Mouse (Mus musculus): ENCODE measurements around the gene E2f7. TPM values are rescaled to one million over a fixed set of nuclear protein-coding genes. Genes with fewer than 3 reads are reported as not detected.

The E2f7 gene
- polyA plus RNA-seq, 1 experiment from 2014 or later = 34.8 TPM

DNA sequence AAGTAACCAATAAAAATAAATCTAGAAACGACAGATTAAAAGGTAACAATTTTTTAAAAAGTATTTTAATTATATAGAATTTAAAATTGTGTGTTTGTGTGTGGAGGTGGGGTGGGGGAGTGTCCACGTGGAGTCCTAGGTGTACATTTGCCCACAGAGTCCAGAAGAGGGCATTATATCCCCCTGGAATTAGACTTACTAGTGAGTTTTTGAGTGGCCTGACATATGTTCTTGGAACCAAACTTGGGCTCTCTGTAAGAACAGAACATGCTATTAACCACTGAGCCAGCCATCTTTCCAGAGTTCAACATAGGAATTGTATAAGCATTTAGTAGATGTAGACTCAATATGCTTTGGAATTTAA lies 66.6 kb downstream of the E2f7 start:
- ATAC-seq (ENCODE audit: low FRiP score, low read depth) = no peak
- H3K4me3 ChIP-seq = no peak overlapping the region

DNA sequence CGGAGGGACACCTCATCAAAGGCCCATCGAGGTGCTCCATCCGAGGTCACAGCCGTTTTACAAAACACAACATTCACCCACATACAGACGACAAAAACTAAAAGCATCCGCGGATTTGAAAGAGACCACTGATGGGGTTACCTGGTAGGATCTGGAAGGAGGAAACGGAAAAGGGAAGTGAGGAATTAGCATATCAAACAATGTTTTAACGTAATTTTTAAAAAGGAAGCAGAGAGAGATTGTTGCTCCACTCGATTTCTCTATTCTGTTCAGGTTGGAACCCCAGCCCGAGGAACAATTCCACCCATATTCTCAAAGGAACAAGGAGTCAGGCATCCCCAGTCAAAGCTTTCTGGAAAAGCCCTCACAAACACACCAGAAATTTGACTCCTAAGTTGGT lies 75.9 kb downstream of the E2f7 start:
- H3K9ac ChIP-seq (replicated peaks) = no peak overlapping the region
- H3K4me1 ChIP-seq = no peaks in the 10 kb centered on the region
- 87% methylated on average over 11 of the region's 11 CpGs for WGBS
- H3K9me3 ChIP-seq = no peaks in the 10 kb centered on the region
- no peaks in the 10 kb centered on the region for H3K36me3 ChIP-seq
- no peak overlapping the region for H3K27ac ChIP-seq (replicated peaks)
- H3K27me3 ChIP-seq = no peaks in the 10 kb centered on the region
- ATAC-seq (ENCODE audit: low FRiP score, low read depth) = no peak
- H3K4me2 ChIP-seq (replicated peaks) = no peak overlapping the region
- H3K4me3 ChIP-seq = no peak overlapping the region

More for the DNA sequence above, 66.6 kb downstream of the E2f7 start:
- no peak overlapping the region for H3K9ac ChIP-seq (replicated peaks)
- H3K27ac ChIP-seq (replicated peaks) = no peak overlapping the region
- H3K9me3 ChIP-seq = no peaks in the 10 kb centered on the region
- 65% methylated on average over 2 of the region's 2 CpGs for WGBS
- H3K36me3 ChIP-seq = no peaks in the 10 kb centered on the region
- no peaks in the 10 kb centered on the region for H3K27me3 ChIP-seq
- peaks cover 6% of the 10 kb centered on the region for H3K4me1 ChIP-seq
- no peak overlapping the region for H3K4me2 ChIP-seq (replicated peaks)

DNA sequence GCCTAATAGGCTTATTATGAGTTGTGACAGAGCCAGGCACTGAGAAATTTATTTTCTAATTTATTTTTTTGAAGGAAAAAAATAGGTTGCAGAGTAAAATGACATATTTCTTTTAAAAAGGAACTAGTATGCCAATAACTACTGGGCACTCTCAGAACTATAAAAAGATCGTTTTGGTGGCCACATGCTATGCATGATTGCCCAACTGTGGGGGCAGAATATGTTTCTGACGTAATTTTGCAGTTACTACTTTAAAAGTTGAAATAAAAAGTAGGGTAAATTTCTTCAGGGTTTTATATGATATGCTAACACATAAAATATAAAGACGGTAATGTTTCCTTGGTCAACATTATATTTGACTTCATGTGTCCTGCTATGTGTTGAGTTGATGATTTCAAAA lies 76.5 kb downstream of the E2f7 start:
- H3K4me1 ChIP-seq = no peaks in the 10 kb centered on the region
- no peaks in the 10 kb centered on the region for H3K27me3 ChIP-seq
- no peaks in the 10 kb centered on the region for H3K36me3 ChIP-seq
- H3K9me3 ChIP-seq = no peaks in the 10 kb centered on the region
- no peak overlapping the region for H3K4me3 ChIP-seq
- no peak overlapping the region for H3K9ac ChIP-seq (replicated peaks)
- no peak for ATAC-seq (ENCODE audit: low FRiP score, low read depth)
- no peak overlapping the region for H3K27ac ChIP-seq (replicated peaks)
- WGBS = 90% methylated on average over 3 of the region's 3 CpGs
- H3K4me2 ChIP-seq (replicated peaks) = no peak overlapping the region

DNA sequence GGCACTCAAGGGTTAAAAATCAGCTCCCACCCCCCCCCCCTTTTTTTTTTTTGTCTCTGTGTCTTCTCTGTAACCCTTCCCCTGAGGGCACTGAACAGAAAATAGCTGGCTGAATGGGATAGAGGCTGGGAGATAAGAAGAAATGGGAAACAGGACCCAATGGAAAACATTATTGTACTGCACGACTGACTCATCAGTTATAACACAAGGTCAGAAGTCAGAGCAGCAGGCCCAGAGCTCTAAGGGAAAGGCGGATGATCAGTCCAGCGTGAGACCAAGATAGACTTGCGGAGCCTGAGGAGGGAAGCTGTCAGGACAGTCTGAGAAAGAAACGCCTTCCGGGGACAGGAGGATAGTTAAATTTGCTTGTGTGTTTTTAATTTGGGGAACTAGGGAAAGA lies 87.1 kb downstream of the E2f7 start:
- Histone ChIP-seq H3K4me3 (no peak overlapping the region), H3K4me1 (no peaks in the 10 kb centered on the region), H3K27me3 (no peaks in the 10 kb centered on the region), H3K4me2 (replicated peaks) (no peak overlapping the region), H3K9ac (replicated peaks) (no peak overlapping the region), H3K9me3 (no peaks in the 10 kb centered on the region), H3K27ac (replicated peaks) (no peak overlapping the region), H3K36me3 (no peaks in the 10 kb centered on the region)
- no peak for ATAC-seq (ENCODE audit: low FRiP score, low read depth)
- 46% methylated on average over 6 of the region's 6 CpGs for WGBS

DNA sequence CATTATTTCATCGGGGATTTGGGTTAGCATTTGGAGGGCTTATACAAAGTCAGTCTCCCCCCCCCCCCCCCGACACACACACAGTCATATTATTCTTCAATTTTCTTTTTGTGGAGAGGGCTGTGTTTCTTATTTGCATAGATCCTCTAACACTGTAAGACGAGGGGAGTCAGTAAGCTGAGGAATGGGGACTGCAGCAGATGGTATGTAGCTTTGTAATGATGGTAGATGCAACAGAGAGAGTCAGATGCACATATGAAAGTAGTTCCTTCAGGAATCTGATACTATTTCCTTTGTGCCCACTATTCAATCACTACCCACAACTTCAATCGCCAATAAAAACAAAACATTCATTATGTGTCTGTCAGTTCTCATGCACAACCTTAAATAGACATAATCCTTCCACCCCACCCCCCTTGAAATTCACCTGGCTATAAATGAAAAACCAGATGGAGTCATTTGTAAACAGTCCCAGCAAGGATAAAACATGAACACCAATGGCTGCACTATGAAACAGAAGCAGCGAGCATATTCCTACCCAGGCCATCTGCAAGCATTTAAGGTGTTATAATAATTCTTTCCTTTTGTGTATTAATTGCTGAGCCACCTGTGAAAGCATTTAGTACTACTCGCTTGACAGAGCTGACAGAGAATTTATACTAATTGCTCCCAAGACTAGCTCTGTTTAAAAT lies 90.0 kb downstream of the E2f7 start:
- Histone ChIP-seq H3K36me3 (no peaks in the 10 kb centered on the region), H3K9ac (replicated peaks) (no peak overlapping the region)
- no peak for ATAC-seq (ENCODE audit: low FRiP score, low read depth)

More for the DNA sequence above, 90.0 kb downstream of the E2f7 start:
- H3K9me3 ChIP-seq = no peaks in the 10 kb centered on the region
- H3K27ac ChIP-seq (replicated peaks) = no peak overlapping the region
- 78% methylated on average over 6 of the region's 6 CpGs for WGBS
- H3K4me3 ChIP-seq = no peak overlapping the region
- H3K4me1 ChIP-seq = no peaks in the 10 kb centered on the region
- H3K4me2 ChIP-seq (replicated peaks) = no peak overlapping the region
- H3K27me3 ChIP-seq = no peaks in the 10 kb centered on the region

Other genes starting within 250 kb of the E2f7 start
- 143 and 157 TPM in 2 replicates for gene Csrp2, start 174.3 kb downstream of the E2f7 start, polyA plus RNA-seq (2016; fragmentation: Nextera tagmentation; extraction: Ambion mirVana)

Measured in midbrain, embryonic 12.5 days (tissue).